ENCODE assay signal across 10 mouse cellular contexts in the genomic region with DNA sequence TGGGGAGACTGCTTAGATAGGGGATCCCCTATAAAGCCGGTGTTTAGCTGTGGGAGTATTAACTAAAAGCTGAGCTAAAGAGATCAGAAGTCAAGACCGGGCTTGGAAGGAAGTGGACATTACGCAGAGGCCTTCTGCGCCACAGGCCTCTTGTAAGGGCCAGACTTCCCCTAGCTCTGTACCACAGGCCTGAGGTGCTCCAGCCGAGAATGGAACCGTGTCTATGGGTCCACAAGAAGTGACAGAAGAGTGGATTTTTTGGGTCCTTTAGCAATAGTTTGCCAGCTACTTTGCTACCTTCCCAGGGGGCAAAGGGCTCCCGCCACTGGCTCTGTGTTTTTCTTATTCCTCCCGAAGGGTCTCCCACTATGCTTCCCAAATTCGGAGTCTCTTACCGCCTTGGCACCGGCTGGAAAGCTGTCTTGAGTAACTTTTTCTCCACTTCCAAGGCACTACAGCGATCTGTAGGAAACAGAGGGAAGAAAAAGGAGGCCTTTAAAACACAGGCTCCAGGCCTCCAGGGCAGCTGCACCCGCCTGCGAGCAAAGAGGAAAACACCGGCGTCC. TPM values are rescaled to one million over a fixed set of nuclear protein-coding genes. Genes with fewer than 3 reads are reported as not detected.
DNase-seq lines count a peak whose midpoint lies in the region; ATAC-seq lines count a peak whose summit lies in the region.
"Had no signal": no experiment of that assay in that cellular context is flagged by ENCODE, and none has a peak within 500 bp of the region (broad histone marks: within the 10 kb centered on the region; RNA-seq: fewer than 3 reads in every experiment).

No protein-coding gene starts in this region.

- peak overlapping the region; percentile 80 for H3K4me3 ChIP-seq in heart, embryonic 10.5 days
- peak overlapping the region; percentile 82 for H3K4me3 ChIP-seq in embryonic facial prominence, embryonic 10.5 days
- H3K4me3 ChIP-seq in hindbrain, embryonic 13.5 days, result peak overlapping the region; percentile 59
- H3K4me3 ChIP-seq in midbrain, embryonic 13.5 days (replicated peaks), result peak overlapping the region; percentile 85
- H3K4me3 ChIP-seq: left cerebral cortex, adult 2 months had no signal

- no peaks in the 10 kb centered on the region for H3K9me3 ChIP-seq in heart, embryonic 10.5 days
- no peaks in the 10 kb centered on the region for H3K9me3 ChIP-seq in embryonic facial prominence, embryonic 10.5 days
- H3K9me3 ChIP-seq in hindbrain, embryonic 13.5 days, result no peaks in the 10 kb centered on the region
- no peaks in the 10 kb centered on the region for H3K9me3 ChIP-seq in midbrain, embryonic 13.5 days

- no peak for ATAC-seq in hindbrain, embryonic 13.5 days (ENCODE audit: low FRiP score)
- ATAC-seq in midbrain, embryonic 13.5 days, result no peak

- H3K4me2 ChIP-seq in hindbrain, embryonic 13.5 days, result peak overlapping the region; percentile 66
- peak overlapping the region; percentile 77 for H3K4me2 ChIP-seq in midbrain, embryonic 13.5 days (replicated peaks)

- peak overlapping the region; percentile 91 for H3K27ac ChIP-seq in heart, embryonic 10.5 days
- peak overlapping the region; percentile 94 for H3K27ac ChIP-seq in embryonic facial prominence, embryonic 10.5 days (replicated peaks)
- peak overlapping the region; percentile 96 for H3K27ac ChIP-seq in hindbrain, embryonic 13.5 days
- peak overlapping the region; percentile 98 for H3K27ac ChIP-seq in midbrain, embryonic 13.5 days
- H3K27ac ChIP-seq: left cerebral cortex, adult 2 months had no signal

- DNase-seq in heart, embryonic 10.5 days (ENCODE audit: low spot score), result no peak
- DNase-seq in heart, postnatal 25 days (ENCODE audit: low spot score), result no peak
- peak; percentile 41 for DNase-seq in embryonic facial prominence, embryonic 10.5 days (ENCODE audit: low spot score)
- DNase-seq in urinary bladder, adult 2 months (ENCODE audit: low spot score), result no peak
- no peak for DNase-seq in adipocyte (ENCODE audit: low spot score)
- DNase-seq in left cerebral cortex, adult 9 months (ENCODE audit: low spot score in 2 of 2), result no peak
- DNase-seq: adrenal gland, adult 8-10 months had no signal

- peaks cover 74% of the 10 kb centered on the region for H3K27me3 ChIP-seq in heart, embryonic 10.5 days (ENCODE audit: insufficient read depth, poor library complexity, severe bottlenecking)
- H3K27me3 ChIP-seq in embryonic facial prominence, embryonic 10.5 days (replicated peaks; ENCODE audit: low read depth, poor library complexity, severe bottlenecking), result peaks cover 97% of the 10 kb centered on the region
- peaks cover 78% of the 10 kb centered on the region for H3K27me3 ChIP-seq in hindbrain, embryonic 13.5 days
- H3K27me3 ChIP-seq in midbrain, embryonic 13.5 days, result peaks cover 37% of the 10 kb centered on the region

- H3K9ac ChIP-seq in hindbrain, embryonic 13.5 days, result peak overlapping the region; percentile 95
- H3K9ac ChIP-seq in midbrain, embryonic 13.5 days (replicated peaks), result peak overlapping the region; percentile 98

- peaks cover 52% of the 10 kb centered on the region for H3K4me1 ChIP-seq in heart, embryonic 10.5 days
- peaks cover 76% of the 10 kb centered on the region for H3K4me1 ChIP-seq in embryonic facial prominence, embryonic 10.5 days
- peaks cover 67% of the 10 kb centered on the region for H3K4me1 ChIP-seq in hindbrain, embryonic 13.5 days (replicated peaks)
- peaks cover 63% of the 10 kb centered on the region for H3K4me1 ChIP-seq in midbrain, embryonic 13.5 days (replicated peaks)

- peaks cover 14% of the 10 kb centered on the region; the same call in 1 of the 2 replicates for H3K36me3 ChIP-seq in heart, embryonic 10.5 days
- H3K36me3 ChIP-seq in embryonic facial prominence, embryonic 10.5 days (replicated peaks), result peaks cover 7% of the 10 kb centered on the region
- H3K36me3 ChIP-seq in hindbrain, embryonic 13.5 days, result no peaks in the 10 kb centered on the region
- H3K36me3 ChIP-seq in midbrain, embryonic 13.5 days, result no peaks in the 10 kb centered on the region

- intact Hi-C loops in heart, postnatal 25 days (cut with DNase I), result loop anchor here (5.0 kb wide), 2 partner anchors 112 to 312 kb away; no protein-coding TSS in a partner anchor

- WGBS in heart, embryonic 10.5 days, result 19% methylated on average over 16 of the region's 16 CpGs
- 13% methylated on average over 16 of the region's 16 CpGs for WGBS in embryonic facial prominence, embryonic 10.5 days
- WGBS in hindbrain, embryonic 13.5 days, result 12% methylated on average over 16 of the region's 16 CpGs
- 10% methylated on average over 16 of the region's 16 CpGs for WGBS in midbrain, embryonic 13.5 days

RNA-seq across cellular contexts. Expression of gene Irx3, which starts 2.8 kb away (rescaled TPM):
- polyA plus RNA-seq in heart, embryonic 10.5 days (2016; fragmentation: Nextera tagmentation; extraction: Ambion mirVana), result 13.5 and 13.6 TPM in 2 replicates
- 10 to 100 TPM; 30.5 to 37.2 TPM for total RNA-seq in heart, postnatal 25 days (2021)
- 19.3 and 20.3 TPM in 2 replicates for polyA plus RNA-seq in embryonic facial prominence, embryonic 10.5 days (2016; fragmentation: Nextera tagmentation; extraction: Ambion mirVana)
- polyA plus RNA-seq in hindbrain, embryonic 13.5 days (2015; fragmentation: Nextera tagmentation; extraction: Ambion mirVana), result 20.4 and 23.6 TPM in 2 replicates
- 27.5 and 37.4 TPM in 2 replicates for polyA plus RNA-seq in midbrain, embryonic 13.5 days (2015; fragmentation: Nextera tagmentation; extraction: Ambion mirVana)
- polyA plus RNA-seq in urinary bladder, adult 2 months (2012; rRNA removed), result 0.34 and 0.50 TPM in 2 replicates
